In the genomic region with DNA sequence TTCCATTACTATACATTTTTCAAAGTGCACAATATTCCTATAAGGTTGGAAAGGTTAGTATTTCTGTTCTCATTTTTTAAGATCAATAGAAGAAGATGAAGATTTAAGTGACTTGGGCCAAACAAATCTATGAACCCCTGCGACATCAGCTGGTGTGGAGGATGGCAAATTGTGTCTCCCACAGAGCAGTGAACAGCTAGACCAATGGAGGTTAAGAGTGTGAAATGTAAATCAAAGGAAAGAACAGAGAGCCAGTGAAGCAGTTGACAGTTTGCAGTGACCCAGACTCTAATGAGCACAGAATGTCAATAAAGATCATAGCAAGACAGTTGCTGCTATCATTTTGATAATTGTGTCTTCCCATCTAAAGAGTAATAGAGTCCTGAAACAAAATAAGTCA, we compare ENCODE assay signal across 23 mouse cellular contexts.
"Had no signal": no experiment of that assay in that cellular context is flagged by ENCODE, and none has a peak within 500 bp of the region (broad histone marks: within the 10 kb centered on the region; RNA-seq: fewer than 3 reads in every experiment).

No protein-coding gene starts in this region.

- H3K9ac ChIP-seq: limb, embryonic 13.5 days; liver, embryonic 12.5 days; liver, embryonic 15.5 days; lung, embryonic 15.5 days had no signal

- H3K4me2 ChIP-seq: limb, embryonic 13.5 days; liver, embryonic 12.5 days; liver, embryonic 15.5 days; lung, embryonic 15.5 days had no signal

- H3K4me1 ChIP-seq: limb, embryonic 10.5 days; limb, embryonic 13.5 days; liver, embryonic 12.5 days; liver, embryonic 15.5 days; lung, embryonic 15.5 days; midbrain, embryonic 10.5 days had no signal

- H3K9me3 ChIP-seq: limb, embryonic 10.5 days; limb, embryonic 13.5 days; liver, embryonic 12.5 days; liver, embryonic 15.5 days; lung, embryonic 15.5 days; midbrain, embryonic 10.5 days had no signal

- H3K27ac ChIP-seq: kidney, postnatal 0 days; layer of hippocampus, adult 2 months; limb, embryonic 10.5 days; limb, embryonic 13.5 days; liver, embryonic 12.5 days; liver, embryonic 15.5 days; lung, embryonic 15.5 days; macrophage; midbrain, embryonic 10.5 days; stomach, postnatal 0 days had no signal

- H3K4me3 ChIP-seq: layer of hippocampus, adult 2 months; limb, embryonic 10.5 days; limb, embryonic 13.5 days; liver, embryonic 12.5 days; liver, embryonic 15.5 days; lung, embryonic 15.5 days; midbrain, embryonic 10.5 days had no signal

- H3K36me3 ChIP-seq: limb, embryonic 10.5 days; limb, embryonic 13.5 days; liver, embryonic 12.5 days; liver, embryonic 15.5 days; lung, embryonic 15.5 days; midbrain, embryonic 10.5 days had no signal

- H3K27me3 ChIP-seq: limb, embryonic 13.5 days; liver, embryonic 12.5 days; liver, embryonic 15.5 days; lung, embryonic 15.5 days had no signal

- ATAC-seq: intestine, postnatal 0 days; liver, embryonic 12.5 days had no signal

- DNase-seq: kidney, adult 2 months; kidney, postnatal 25 days; layer of hippocampus, adult 9-11 months; liver; lung, adult 18-20 months; midbrain, embryonic 14.5 days; right cerebral cortex, adult 18-20 months; right cerebral cortex, postnatal 14 days; right cerebral cortex, postnatal 4 days; thymus, adult 2 months; thymus, postnatal 14 days; thymus, postnatal 4 days had no signal
